Mouse (Mus musculus): Measurements from ENCODE around the gene Rims4. TPM values are rescaled to one million over a fixed set of nuclear protein-coding genes. Genes with fewer than 3 reads are reported as not detected.

The Rims4 gene
- total RNA-seq, 2 experiments from 2014 or later: 105 to 112 TPM

- no peak for DNase-seq (ENCODE audit: extremely low spot score in 1 of 2, low spot score in 2 of 2)
- intact Hi-C loops (cut with DNase I): no loop called here
These were observed 41.5 kb downstream of the Rims4 start for GRCm38 (mm10) chr2:163876830-163877498.

- intact Hi-C loops (cut with DNase I): no loop called here
- peak in 1 of 2 experiments; percentile 76 for DNase-seq (ENCODE audit: extremely low spot score in 1 of 2, low spot score in 2 of 2)
These were observed 43.0 kb downstream of the Rims4 start for GRCm38 (mm10) chr2:163875484-163875883.

- no peak for DNase-seq (ENCODE audit: extremely low spot score in 1 of 2, low spot score in 2 of 2)
- intact Hi-C loops (cut with DNase I): no loop called here
These were observed 43.6 kb downstream of the Rims4 start for GRCm38 (mm10) chr2:163874877-163875276.

- DNase-seq (ENCODE audit: extremely low spot score in 1 of 2, low spot score in 2 of 2): no peak
- intact Hi-C loops (cut with DNase I): no loop called here
These were observed 46.6 kb downstream of the Rims4 start for GRCm38 (mm10) chr2:163871906-163872305.

GRCm38 (mm10) chr2:163871266-163871665 is 47.2 kb downstream of the Rims4 start:
- DNase-seq (ENCODE audit: extremely low spot score in 1 of 2, low spot score in 2 of 2): no peak
- intact Hi-C loops (cut with DNase I): no loop called here

- DNase-seq (ENCODE audit: extremely low spot score in 1 of 2, low spot score in 2 of 2): no peak
- intact Hi-C loops (cut with DNase I): no loop called here
These were observed 48.7 kb downstream of the Rims4 start for GRCm38 (mm10) chr2:163869783-163870182.

- DNase-seq (ENCODE audit: extremely low spot score in 1 of 2, low spot score in 2 of 2): no peak
- intact Hi-C loops (cut with DNase I): no loop called here
These were observed 52.4 kb downstream of the Rims4 start for GRCm38 (mm10) chr2:163866061-163866460.

GRCm38 (mm10) chr2:163865311-163865710 is 53.2 kb downstream of the Rims4 start:
- DNase-seq (ENCODE audit: extremely low spot score in 1 of 2, low spot score in 2 of 2): no peak
- intact Hi-C loops (cut with DNase I): no loop called here

GRCm38 (mm10) chr2:163858254-163858947 is 60.1 kb downstream of the Rims4 start:
- intact Hi-C loops (cut with DNase I): loop anchor here (5.0 kb wide), 1 partner anchor 109 kb away; no protein-coding TSS in a partner anchor
- DNase-seq (ENCODE audit: extremely low spot score in 1 of 2, low spot score in 2 of 2): peak in 1 of 2 experiments; percentile 52

GRCm38 (mm10) chr2:163857233-163857632 is 61.2 kb downstream of the Rims4 start:
- intact Hi-C loops (cut with DNase I): loop anchor here (5.0 kb wide), 1 partner anchor 110 kb away; no protein-coding TSS in a partner anchor
- no peak for DNase-seq (ENCODE audit: extremely low spot score in 1 of 2, low spot score in 2 of 2)

GRCm38 (mm10) chr2:163853461-163853901 is 65.0 kb downstream of the Rims4 start, which contains the start of gene Kcnk15:
Gene Kcnk15, plus strand, starts transcription at chr2:163853651.
- intact Hi-C loops (cut with DNase I): loop anchor here (5.0 kb wide), 1 partner anchor 99 kb away; no protein-coding TSS in a partner anchor
- DNase-seq (ENCODE audit: extremely low spot score in 1 of 2, low spot score in 2 of 2): no peak

GRCm38 (mm10) chr2:163842043-163842442 is 76.4 kb downstream of the Rims4 start:
- DNase-seq (ENCODE audit: extremely low spot score in 1 of 2, low spot score in 2 of 2): no peak
- intact Hi-C loops (cut with DNase I): no loop called here

GRCm38 (mm10) chr2:163839519-163839918 is 79.0 kb downstream of the Rims4 start:
- DNase-seq (ENCODE audit: extremely low spot score in 1 of 2, low spot score in 2 of 2): no peak
- intact Hi-C loops (cut with DNase I): loop anchor here (10.0 kb wide), 2 partner anchors 55 to 305 kb away; no protein-coding TSS in a partner anchor

GRCm38 (mm10) chr2:163838043-163838442 is 80.4 kb downstream of the Rims4 start:
- intact Hi-C loops (cut with DNase I): loop anchor here (10.0 kb wide), 2 partner anchors 53 to 303 kb away; no protein-coding TSS in a partner anchor
- peak; percentile 78 to 83 for DNase-seq (ENCODE audit: extremely low spot score in 1 of 2, low spot score in 2 of 2)

- intact Hi-C loops (cut with DNase I): loop anchor here (10.0 kb wide), 2 partner anchors 46 to 296 kb away; no protein-coding TSS in a partner anchor
- no peak for DNase-seq (ENCODE audit: extremely low spot score in 1 of 2, low spot score in 2 of 2)
These were observed 87.3 kb downstream of the Rims4 start for GRCm38 (mm10) chr2:163831163-163831562.

- intact Hi-C loops (cut with DNase I): no loop called here
- DNase-seq (ENCODE audit: extremely low spot score in 1 of 2, low spot score in 2 of 2): no peak
These were observed 92.0 kb downstream of the Rims4 start for GRCm38 (mm10) chr2:163826494-163826893.

- DNase-seq (ENCODE audit: extremely low spot score in 1 of 2, low spot score in 2 of 2): no peak
- intact Hi-C loops (cut with DNase I): no loop called here
These were observed 92.6 kb downstream of the Rims4 start for GRCm38 (mm10) chr2:163825861-163826260.

- intact Hi-C loops (cut with DNase I): no loop called here
- DNase-seq (ENCODE audit: extremely low spot score in 1 of 2, low spot score in 2 of 2): no peak
These were observed 94.7 kb downstream of the Rims4 start for GRCm38 (mm10) chr2:163823771-163824170.

GRCm38 (mm10) chr2:163823248-163823647 is 95.2 kb downstream of the Rims4 start:
- intact Hi-C loops (cut with DNase I): no loop called here
- DNase-seq (ENCODE audit: extremely low spot score in 1 of 2, low spot score in 2 of 2): peak in 1 of 2 experiments; percentile 54

GRCm38 (mm10) chr2:163820607-163821006 is 97.9 kb downstream of the Rims4 start, which contains the start of gene Ccn5:
Gene Ccn5, plus strand, starts transcription at chr2:163820861.
- DNase-seq (ENCODE audit: extremely low spot score in 1 of 2, low spot score in 2 of 2): peak; percentile 30 to 73
- intact Hi-C loops (cut with DNase I): no loop called here
